Mouse (Mus musculus): Measurements from ENCODE around the gene Ptgis. TPM values are rescaled to one million over a fixed set of nuclear protein-coding genes. Genes with fewer than 3 reads are reported as not detected.

Gene Ptgis
- polyA plus RNA-seq, 1 experiment from 2014 or later, result 2.7 TPM

- 92% methylated on average over 6 of the region's 6 CpGs for WGBS
- Histone ChIP-seq H3K27ac (replicated peaks) (no peak overlapping the region), H3K36me3 (no peaks in the 10 kb centered on the region), H3K4me3 (no peak overlapping the region), H3K27me3 (no peaks in the 10 kb centered on the region), H3K9me3 (no peaks in the 10 kb centered on the region), H3K9ac (replicated peaks) (no peak overlapping the region), H3K4me1 (peaks cover 8% of the 10 kb centered on the region), H3K4me2 (replicated peaks) (no peak overlapping the region)
- no peak for ATAC-seq (replicated peaks)
Measured at GRCm38 (mm10) chr2:167150880-167151279, 89.5 kb downstream of the Ptgis start.

GRCm38 (mm10) chr2:167150135-167150534 lies 90.3 kb downstream of the Ptgis start:
- ATAC-seq (replicated peaks), result no peak
- no peaks in the 10 kb centered on the region for H3K9me3 ChIP-seq
- H3K27me3 ChIP-seq, result no peaks in the 10 kb centered on the region
- no peaks in the 10 kb centered on the region for H3K36me3 ChIP-seq
- H3K27ac ChIP-seq (replicated peaks), result no peak overlapping the region
- no peak overlapping the region for H3K9ac ChIP-seq (replicated peaks)
- peaks cover 2% of the 10 kb centered on the region for H3K4me1 ChIP-seq
- H3K4me3 ChIP-seq, result no peak overlapping the region
- 93% methylated on average over 7 of the region's 7 CpGs for WGBS
- no peak overlapping the region for H3K4me2 ChIP-seq (replicated peaks)

- Histone ChIP-seq H3K4me2 (replicated peaks) (no peak overlapping the region), H3K4me1 (peaks cover 12% of the 10 kb centered on the region), H3K4me3 (no peak overlapping the region), H3K27ac (replicated peaks) (no peak overlapping the region), H3K27me3 (no peaks in the 10 kb centered on the region), H3K9ac (replicated peaks) (no peak overlapping the region), H3K36me3 (no peaks in the 10 kb centered on the region), H3K9me3 (no peaks in the 10 kb centered on the region)
- 93% methylated on average over 6 of the region's 6 CpGs for WGBS
- no peak for ATAC-seq (replicated peaks)
Measured at GRCm38 (mm10) chr2:167149035-167149434, 91.4 kb downstream of the Ptgis start.

DNA sequence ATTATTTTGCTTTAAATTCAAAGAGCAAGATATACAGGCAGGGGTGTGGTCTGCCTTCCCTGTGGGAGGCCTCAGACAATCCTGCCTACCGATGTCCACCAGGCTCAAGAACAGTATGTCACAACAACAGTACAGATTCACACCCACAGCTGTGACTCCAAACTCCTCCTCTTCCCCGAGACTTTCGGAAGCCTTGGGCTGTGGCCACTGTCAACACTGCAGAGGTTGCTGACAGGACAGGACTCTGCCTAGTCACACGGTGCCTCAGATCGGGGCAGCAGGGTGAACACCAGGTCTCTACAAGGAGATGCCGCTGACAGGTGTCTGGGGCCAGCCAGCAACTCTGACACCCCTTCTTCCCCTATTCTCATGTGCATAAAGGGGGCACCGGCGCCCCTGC lies 92.7 kb downstream of the Ptgis start:
- no peak overlapping the region for H3K9ac ChIP-seq (replicated peaks)
- H3K4me1 ChIP-seq, result peaks cover 14% of the 10 kb centered on the region
- WGBS, result 87% methylated on average over 8 of the region's 8 CpGs
- H3K27me3 ChIP-seq, result no peaks in the 10 kb centered on the region
- H3K9me3 ChIP-seq, result no peaks in the 10 kb centered on the region
- no peak for ATAC-seq (replicated peaks)
- H3K36me3 ChIP-seq, result no peaks in the 10 kb centered on the region
- no peak overlapping the region for H3K4me2 ChIP-seq (replicated peaks)
- no peak overlapping the region for H3K27ac ChIP-seq (replicated peaks)
- no peak overlapping the region for H3K4me3 ChIP-seq

- H3K36me3 ChIP-seq, result no peaks in the 10 kb centered on the region
- H3K4me1 ChIP-seq, result peaks cover 14% of the 10 kb centered on the region
- no peak overlapping the region for H3K4me3 ChIP-seq
- no peak overlapping the region for H3K4me2 ChIP-seq (replicated peaks)
- no peaks in the 10 kb centered on the region for H3K27me3 ChIP-seq
- H3K9ac ChIP-seq (replicated peaks), result no peak overlapping the region
- ATAC-seq (replicated peaks), result no peak
- no peak overlapping the region for H3K27ac ChIP-seq (replicated peaks)
- H3K9me3 ChIP-seq, result no peaks in the 10 kb centered on the region
- 79% methylated on average over 5 of the region's 5 CpGs for WGBS
Measured at GRCm38 (mm10) chr2:167145904-167146303, 94.5 kb downstream of the Ptgis start.

DNA sequence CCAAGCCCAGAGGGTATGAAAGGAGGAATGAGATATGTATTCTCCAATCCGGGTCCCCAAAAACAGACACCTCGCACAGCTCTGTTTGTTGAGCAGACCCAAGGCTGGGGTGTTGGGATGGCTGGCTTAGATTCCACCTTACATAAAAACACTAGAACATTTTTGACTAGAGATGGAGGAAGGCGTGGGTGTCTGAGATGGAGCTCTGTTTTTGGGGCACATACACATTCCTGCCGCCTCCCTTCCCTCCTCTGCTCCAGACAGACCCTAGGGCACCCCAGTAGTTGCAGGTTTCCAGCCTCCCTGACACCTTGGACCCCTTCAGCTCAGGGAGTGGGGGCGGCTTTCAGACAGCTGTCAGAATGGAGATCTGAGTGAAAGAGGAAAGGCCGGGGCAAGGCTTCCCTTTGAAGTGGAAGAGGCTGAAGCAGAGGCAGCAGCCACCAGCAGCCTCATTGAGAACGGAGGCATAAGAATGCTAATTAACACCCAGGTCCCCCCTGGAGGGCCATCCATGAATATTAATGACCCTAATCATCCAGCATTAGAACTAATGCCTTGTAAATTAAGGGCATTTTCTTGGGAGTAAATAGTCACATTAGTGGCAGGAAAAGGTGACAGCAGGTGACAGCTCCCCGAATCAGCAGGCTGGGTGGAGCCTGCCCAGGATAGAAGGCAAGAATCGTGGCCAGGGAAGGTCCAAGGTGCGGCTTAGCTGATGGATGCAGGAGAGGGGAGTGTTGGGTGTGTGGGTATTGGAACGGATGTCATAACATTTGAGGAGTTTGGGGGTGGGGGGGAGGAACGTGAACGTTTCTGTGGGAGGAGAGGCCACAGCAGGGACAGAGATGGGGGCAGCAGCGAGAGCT lies 95.7 kb downstream of the Ptgis start:
- no peaks in the 10 kb centered on the region for H3K36me3 ChIP-seq
- H3K4me1 ChIP-seq, result peaks cover 14% of the 10 kb centered on the region
- H3K4me3 ChIP-seq, result no peak overlapping the region
- no peaks in the 10 kb centered on the region for H3K9me3 ChIP-seq
- peak overlapping the region; percentile 59 for H3K27ac ChIP-seq (replicated peaks)
- no peak for ATAC-seq (replicated peaks)
- WGBS, result 11% methylated on average over 14 of the region's 14 CpGs
- no peaks in the 10 kb centered on the region for H3K27me3 ChIP-seq
- H3K9ac ChIP-seq (replicated peaks), result no peak overlapping the region
- H3K4me2 ChIP-seq (replicated peaks), result no peak overlapping the region

DNA sequence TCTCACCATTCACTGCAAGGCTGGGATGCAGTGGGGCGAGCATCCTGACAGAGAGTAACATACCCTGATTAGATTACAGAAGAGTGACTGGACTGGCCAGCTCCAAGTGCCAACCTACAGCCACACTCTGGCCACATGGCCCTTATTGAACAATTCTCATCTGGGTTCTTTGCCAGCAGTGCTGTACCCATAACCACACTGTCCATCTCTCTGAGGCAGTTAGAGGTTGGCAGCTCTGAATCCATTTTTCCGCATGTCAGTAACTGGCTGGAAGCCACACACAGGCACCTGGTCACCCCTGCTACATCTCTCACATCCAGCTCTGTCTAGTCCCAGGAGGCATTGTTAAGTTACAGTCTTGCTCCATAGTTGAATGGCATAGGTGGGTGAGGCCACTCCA lies 96.5 kb downstream of the Ptgis start:
- 79% methylated on average over 2 of the region's 2 CpGs for WGBS
- Histone ChIP-seq H3K27ac (replicated peaks) (no peak overlapping the region), H3K36me3 (no peaks in the 10 kb centered on the region), H3K27me3 (no peaks in the 10 kb centered on the region), H3K4me3 (no peak overlapping the region), H3K4me1 (peaks cover 14% of the 10 kb centered on the region), H3K4me2 (replicated peaks) (no peak overlapping the region), H3K9ac (replicated peaks) (no peak overlapping the region), H3K9me3 (no peaks in the 10 kb centered on the region)
- no peak for ATAC-seq (replicated peaks)

DNA sequence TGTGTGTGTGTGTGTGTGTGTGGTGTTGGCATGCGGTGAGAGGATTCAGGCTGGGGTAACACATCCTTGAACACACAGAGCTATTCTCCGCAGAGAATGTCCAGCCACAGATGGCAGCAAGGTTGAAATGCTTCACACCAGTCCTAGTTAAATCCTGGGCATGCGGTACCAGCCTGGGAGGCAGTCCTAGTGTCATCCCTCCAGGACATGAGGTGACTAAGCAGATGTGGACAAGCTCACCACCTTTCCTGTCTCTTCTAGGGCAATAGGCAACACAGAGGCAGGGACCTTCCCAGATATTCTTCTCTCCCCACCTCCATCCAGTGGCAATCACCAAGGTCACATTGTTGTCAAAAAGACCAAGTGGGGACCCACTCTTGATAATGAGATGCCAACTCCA lies 98.1 kb downstream of the Ptgis start:
- H3K4me3 ChIP-seq, result no peak overlapping the region
- no peak overlapping the region for H3K27ac ChIP-seq (replicated peaks)
- H3K9ac ChIP-seq (replicated peaks), result no peak overlapping the region
- peaks cover 17% of the 10 kb centered on the region for H3K4me1 ChIP-seq
- H3K27me3 ChIP-seq, result no peaks in the 10 kb centered on the region
- WGBS, result 84% methylated on average over 3 of the region's 3 CpGs
- H3K9me3 ChIP-seq, result no peaks in the 10 kb centered on the region
- H3K4me2 ChIP-seq (replicated peaks), result no peak overlapping the region
- no peaks in the 10 kb centered on the region for H3K36me3 ChIP-seq
- no peak for ATAC-seq (replicated peaks)

- H3K4me1 ChIP-seq, result peaks cover 21% of the 10 kb centered on the region
- H3K36me3 ChIP-seq, result no peaks in the 10 kb centered on the region
- no peaks in the 10 kb centered on the region for H3K27me3 ChIP-seq
- H3K9me3 ChIP-seq, result no peaks in the 10 kb centered on the region
- 95% methylated on average over 4 of the region's 4 CpGs for WGBS
- no peak overlapping the region for H3K4me2 ChIP-seq (replicated peaks)
- H3K4me3 ChIP-seq, result no peak overlapping the region
- H3K9ac ChIP-seq (replicated peaks), result no peak overlapping the region
- no peak for ATAC-seq (replicated peaks)
- no peak overlapping the region for H3K27ac ChIP-seq (replicated peaks)
Measured at GRCm38 (mm10) chr2:167141810-167142209, 98.6 kb downstream of the Ptgis start.

Other genes with a start within 250 kb of the Ptgis start
- 118 and 124 TPM in 2 replicates for gene Stau1, start 244.3 kb downstream of the Ptgis start, polyA plus RNA-seq (2015; fragmentation: Nextera tagmentation; extraction: Ambion mirVana)
- gene Ddx27, start 225.4 kb downstream of the Ptgis start, polyA plus RNA-seq (2015; fragmentation: Nextera tagmentation; extraction: Ambion mirVana), result 41.3 and 42.8 TPM in 2 replicates
- 7.2 and 7.3 TPM in 2 replicates for gene Znfx1, start 177.6 kb downstream of the Ptgis start, polyA plus RNA-seq (2015; fragmentation: Nextera tagmentation; extraction: Ambion mirVana)
- 2.2 and 2.4 TPM in 2 replicates for gene Kcnb1, start 50.4 kb downstream of the Ptgis start, polyA plus RNA-seq (2015; fragmentation: Nextera tagmentation; extraction: Ambion mirVana)
- gene B4galt5, start 108.6 kb upstream of the Ptgis start, polyA plus RNA-seq (2015; fragmentation: Nextera tagmentation; extraction: Ambion mirVana), result 15.2 and 18.8 TPM in 2 replicates
- 20.4 and 23.1 TPM in 2 replicates for gene Slc9a8, start 181.1 kb upstream of the Ptgis start, polyA plus RNA-seq (2015; fragmentation: Nextera tagmentation; extraction: Ambion mirVana)

Data from forebrain, embryonic 15.5 days (tissue).